Mouse (Mus musculus) megakaryocyte, adult 5-6 weeks (primary cell): ENCODE results near the gene Zfp212. TPM values are rescaled to one million over a fixed set of nuclear protein-coding genes. Genes with fewer than 3 reads are reported as not detected.
"Not testable (repeated sequence)": the region's sequence is repeated elsewhere in the genome, so short reads cannot be mapped to it uniquely, and the experiment has no call there.

ENCODE experiments used
- ATAC-seq: 2 replicates; pipeline ENCODE4 v1.8.0; 2016; ENCODE audit warnings: mild to moderate bottlenecking, inconsistent platforms; ENCODE audit not compliant: poor library complexity, severe bottlenecking
- total RNA-seq, 2 experiments: library from RNA; stranded (forward) in 1 of 2; stranded (reverse) in 1 of 2; fragments of 153-499, 151-499 nt in 1 of 2; fragments of 221-1000, 200-1000 nt in 1 of 2; gene quantifications; 2 replicates each; pipeline versions ENCODE4 v1.2.3 to v1.2.4; 2015 to 2017

Gene Zfp212
- total RNA-seq, 2 experiments from 2014 or later = 7.1 to 9.1 TPM

- ATAC-seq = peak; percentile 17; the same call in 1 of the 2 replicates
Measured at GRCm38 (mm10) chr6:47919646-47920446, 430 bp upstream of the Zfp212 start.

- ATAC-seq = no peak
Measured at GRCm38 (mm10) chr6:47942461-47942860, 22.2 kb downstream of the Zfp212 start.

- peak; percentile 100 for ATAC-seq
Measured at GRCm38 (mm10) chr6:47943021-47943691, 22.9 kb downstream of the Zfp212 start.

- no peak for ATAC-seq
Measured at GRCm38 (mm10) chr6:47943721-47944120, 23.4 kb downstream of the Zfp212 start.

- ATAC-seq = no peak
Measured at GRCm38 (mm10) chr6:47947388-47947787, 27.1 kb downstream of the Zfp212 start.

GRCm38 (mm10) chr6:47953191-47953726 is 33.0 kb downstream of the Zfp212 start, which contains the start of gene Zfp956:
Gene Zfp956 (plus strand): TSS chr6:47953390.
- ATAC-seq = peak; percentile 99

GRCm38 (mm10) chr6:47954425-47954824 is 34.1 kb downstream of the Zfp212 start:
- ATAC-seq = no peak

GRCm38 (mm10) chr6:47957816-47958215 is 37.5 kb downstream of the Zfp212 start:
- no peak for ATAC-seq

- no peak for ATAC-seq
Measured at GRCm38 (mm10) chr6:47960685-47961421, 40.6 kb downstream of the Zfp212 start.

- ATAC-seq = no peak
Measured at GRCm38 (mm10) chr6:47963051-47963450, 42.8 kb downstream of the Zfp212 start.

GRCm38 (mm10) chr6:47968166-47968565 is 47.9 kb downstream of the Zfp212 start:
- not testable (repeated sequence) for ATAC-seq

- peak; percentile 52 for ATAC-seq
Measured at GRCm38 (mm10) chr6:47974599-47974998, 54.3 kb downstream of the Zfp212 start.

GRCm38 (mm10) chr6:47978897-47979368 is 58.7 kb downstream of the Zfp212 start:
- peak; percentile 89 for ATAC-seq

Other genes starting within 250 kb of the Zfp212 start
- 50.6 and 54.3 TPM in 2 replicates for gene Pdia4, start 107.0 kb upstream of the Zfp212 start, total RNA-seq (2015)
- 166 TPM in 2 replicates for gene Pdia4, start 107.0 kb upstream of the Zfp212 start, total RNA-seq (2017)
- gene Zfp786, start 89.6 kb upstream of the Zfp212 start, total RNA-seq (2015) = 0.05 TPM in 1 of 2 replicates, not detected in the other
- not detected in 2 replicates for gene Zfp786, start 89.6 kb upstream of the Zfp212 start, total RNA-seq (2017)
- 10.1 and 10.4 TPM in 2 replicates for gene Zfp398, start 84.8 kb upstream of the Zfp212 start, total RNA-seq (2015)
- gene Zfp398, start 84.8 kb upstream of the Zfp212 start, total RNA-seq (2017) = 10.5 and 15.6 TPM in 2 replicates
- gene Zfp282, start 43.3 kb upstream of the Zfp212 start, total RNA-seq (2015) = 4.6 and 5.3 TPM in 2 replicates
- 8.4 and 10.7 TPM in 2 replicates for gene Zfp282, start 43.3 kb upstream of the Zfp212 start, total RNA-seq (2017)
- gene Zfp956, start 32.9 kb downstream of the Zfp212 start, total RNA-seq (2015) = 0.69 and 0.80 TPM in 2 replicates
- gene Zfp956, start 32.9 kb downstream of the Zfp212 start, total RNA-seq (2017) = 2.5 and 2.9 TPM in 2 replicates
- 5.3 and 5.9 TPM in 2 replicates for gene Zfp777, start 128.4 kb downstream of the Zfp212 start, total RNA-seq (2015)
- 8.9 and 9.7 TPM in 2 replicates for gene Zfp777, start 128.4 kb downstream of the Zfp212 start, total RNA-seq (2017)
- gene Zfp746, start 166.1 kb downstream of the Zfp212 start, total RNA-seq (2015) = 24.1 and 28.7 TPM in 2 replicates
- gene Zfp746, start 166.1 kb downstream of the Zfp212 start, total RNA-seq (2017) = 14.9 and 20.9 TPM in 2 replicates